Mouse (Mus musculus) CD8-positive naive resting alpha-beta T cell, adult 2 months (primary cell): ENCODE results near the gene Hist1h2ab.
A peak's percentile ranks its signal among the peaks of the same experiment; 100 is the strongest.

ENCODE experiments used
- DNase-seq, 2 experiments: peaks; one replicate each; pipeline ENCODE4 v3.0.0; 2022; ENCODE audit warnings: low read depth in 2 of 2, low spot score in 2 of 2

Hist1h2ab gene

DNA sequence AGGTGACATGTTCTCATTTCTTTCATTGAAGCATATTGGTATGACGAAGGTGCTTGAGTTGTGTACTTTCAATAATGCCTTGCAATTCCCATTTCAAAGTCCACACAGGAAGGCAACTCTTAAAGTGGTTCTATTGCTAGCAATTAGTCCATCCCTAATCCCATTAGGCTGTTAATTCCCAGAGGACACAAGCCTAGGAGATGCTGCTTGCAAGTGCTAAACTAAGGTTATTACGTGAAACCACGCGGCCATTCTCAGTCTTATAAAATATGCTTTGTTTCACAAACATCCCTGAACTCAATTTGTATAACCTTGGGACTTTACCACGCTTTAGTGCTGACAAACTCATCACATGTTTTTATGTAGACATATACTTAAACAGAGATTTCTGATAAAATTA is 13.8 kb upstream of the Hist1h2ab start:
- no peak for DNase-seq

DNA sequence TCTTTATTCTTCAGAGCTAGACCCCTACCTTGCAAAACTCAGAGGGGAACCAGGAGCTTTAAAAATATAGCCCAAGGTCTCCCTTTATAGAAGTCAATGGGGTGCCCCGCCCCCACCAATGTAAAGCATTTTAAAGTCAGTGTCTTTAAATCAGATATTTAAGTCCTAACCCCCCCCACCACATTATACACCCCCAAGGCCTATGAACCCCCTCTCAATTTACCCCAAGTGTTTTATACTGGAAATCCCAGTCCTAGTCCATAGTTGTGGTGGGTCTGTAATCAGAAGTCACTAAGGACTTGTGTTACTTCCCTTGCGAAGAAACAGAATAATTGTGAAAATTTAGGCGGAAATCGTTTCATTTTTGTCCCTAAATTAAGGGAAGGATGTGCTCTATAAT is 12.9 kb upstream of the Hist1h2ab start:
- no peak for DNase-seq

- DNase-seq: peak; percentile 90 to 91
These were observed 12.3 kb upstream of the Hist1h2ab start, which contains the start of gene Hist1h1c for GRCm38 (mm10) chr13:23738677-23739068. Gene Hist1h1c (plus strand): TSS chr13:23738808.

- DNase-seq: peak; percentile 88 to 89
These were observed 11.6 kb upstream of the Hist1h2ab start for GRCm38 (mm10) chr13:23739069-23739921.

DNA sequence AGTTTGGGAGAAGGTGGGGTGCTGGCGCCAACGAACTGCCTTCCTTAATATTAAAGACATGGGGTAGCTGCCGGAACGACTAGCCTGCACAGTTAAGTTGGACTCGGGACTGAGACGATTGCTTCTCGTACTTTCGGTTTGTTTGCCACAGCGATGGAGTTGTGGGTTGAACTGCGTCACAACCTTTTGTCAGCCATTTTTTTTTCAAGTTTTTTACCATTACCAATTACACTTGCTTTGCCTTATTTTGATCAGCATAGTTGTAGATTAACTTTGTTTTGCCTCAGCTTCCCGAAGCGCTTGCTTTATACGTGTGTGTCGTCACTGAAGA is 11.0 kb upstream of the Hist1h2ab start:
- no peak for DNase-seq

GRCm38 (mm10) chr13:23740256-23740840 is 10.6 kb upstream of the Hist1h2ab start:
- DNase-seq: no peak

DNA sequence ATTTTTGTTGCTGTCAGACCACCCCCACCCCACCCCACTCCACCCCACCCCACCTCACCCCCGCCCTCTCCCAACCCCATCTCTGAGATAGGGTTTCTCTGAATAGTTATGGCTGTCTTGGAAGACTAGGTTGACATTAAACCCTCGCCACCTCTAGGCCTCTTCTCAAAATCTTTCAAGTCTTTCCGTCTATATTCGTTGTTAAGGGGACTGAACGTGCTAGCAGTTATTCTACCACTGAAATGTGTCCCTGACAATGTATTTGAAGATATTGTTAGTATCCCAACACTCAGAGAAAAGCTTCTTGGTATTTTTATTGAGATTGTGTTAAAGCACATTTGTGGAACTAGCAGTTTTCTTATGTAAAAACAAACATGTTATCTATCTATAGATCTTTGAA is 10.0 kb upstream of the Hist1h2ab start:
- no peak for DNase-seq

DNA sequence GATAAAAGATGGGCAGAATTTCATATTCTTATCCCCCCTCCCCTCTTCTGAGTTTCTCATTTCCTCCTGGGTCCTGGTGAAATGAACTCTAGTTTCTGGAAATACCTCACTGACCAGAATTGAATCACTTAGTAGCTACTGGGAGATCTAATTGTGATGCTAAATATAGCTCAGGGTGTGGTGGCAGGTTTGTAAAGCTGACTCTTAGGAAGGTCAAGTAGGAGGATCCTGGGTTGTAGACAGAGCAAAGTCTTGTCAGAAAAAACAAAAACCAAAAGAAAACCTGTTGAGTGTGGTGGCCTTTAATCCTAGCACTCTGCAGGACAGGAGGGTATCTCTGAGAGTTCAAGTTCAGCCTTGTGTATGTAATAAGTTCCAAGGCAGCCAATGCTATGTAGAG is 8.9 kb upstream of the Hist1h2ab start:
- DNase-seq: no peak

DNA sequence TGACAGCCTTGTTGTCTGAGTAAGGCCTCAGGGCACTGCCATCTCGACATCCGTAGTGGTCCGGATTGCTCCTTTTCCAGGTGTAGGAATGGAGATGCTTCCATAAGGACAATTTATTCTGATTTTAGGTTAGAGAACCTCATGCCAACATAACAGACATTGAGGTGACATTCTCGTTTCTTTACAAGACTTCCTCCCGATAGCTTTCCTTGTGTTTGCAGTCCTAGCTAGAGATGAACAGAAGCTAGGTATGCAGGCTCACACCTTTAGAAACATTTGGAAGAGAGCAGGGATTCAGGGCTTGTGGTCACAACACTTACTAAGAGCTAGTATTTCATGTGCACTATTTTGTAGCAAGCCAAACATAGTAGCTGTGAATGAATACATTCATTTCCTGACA is 7.7 kb upstream of the Hist1h2ab start:
- DNase-seq: no peak

- DNase-seq: no peak
These were observed 7.0 kb upstream of the Hist1h2ab start for GRCm38 (mm10) chr13:23743963-23744362.

DNA sequence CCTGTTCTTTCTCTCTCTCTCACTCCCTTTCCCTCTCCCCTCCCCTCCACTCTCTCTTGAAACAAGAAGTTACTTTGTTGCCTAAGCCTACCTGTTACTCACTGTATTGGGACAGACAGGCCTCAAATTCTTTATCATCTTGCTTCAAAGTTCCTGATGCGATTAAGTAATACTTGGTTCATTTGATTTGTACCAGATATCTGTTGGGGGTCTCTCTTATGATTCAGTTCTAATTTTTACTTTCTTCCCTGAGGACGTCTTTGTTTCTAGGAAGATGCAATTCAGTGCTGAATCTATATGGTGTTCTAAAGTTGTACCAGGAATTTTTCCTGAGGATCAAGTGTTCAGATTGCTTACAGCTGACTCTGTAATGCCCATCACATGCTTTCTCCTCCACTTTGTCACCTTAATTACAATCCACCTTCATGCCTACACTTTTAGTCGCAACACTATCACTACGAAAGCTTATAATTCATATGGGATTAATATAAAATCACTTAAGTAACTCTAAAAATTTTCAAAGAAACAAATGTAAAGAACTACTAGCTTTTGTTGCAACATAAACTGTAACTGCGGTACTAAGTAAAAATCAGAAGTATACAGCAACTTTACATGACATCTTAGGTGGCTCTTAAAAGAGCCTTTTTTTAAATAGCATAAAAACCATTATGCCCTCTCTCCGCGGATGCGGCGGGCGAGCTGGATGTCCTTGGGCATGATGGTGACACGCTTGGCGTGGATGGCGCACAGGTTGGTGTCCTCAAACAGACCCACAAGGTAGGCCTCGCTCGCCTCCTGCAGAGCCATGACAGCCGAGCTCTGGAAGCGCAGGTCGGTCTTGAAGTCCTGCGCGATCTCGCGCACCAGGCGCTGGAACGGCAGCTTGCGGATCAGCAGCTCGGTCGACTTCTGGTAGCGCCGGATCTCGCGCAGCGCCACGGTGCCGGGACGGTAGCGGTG is 6.2 kb upstream of the Hist1h2ab start:
- no peak for DNase-seq

GRCm38 (mm10) chr13:23745381-23746161 is 5.4 kb upstream of the Hist1h2ab start, which contains the start of gene Hist1h3c:
Gene Hist1h3c (minus strand): TSS chr13:23745602.
- DNase-seq: peak; percentile 52 to 80

GRCm38 (mm10) chr13:23746201-23747080 is 4.5 kb upstream of the Hist1h2ab start, which contains the start of gene Hist1h2bb:
Gene Hist1h2bb (plus strand): TSS chr13:23746734.
- peak; percentile 41 to 58 for DNase-seq

GRCm38 (mm10) chr13:23747081-23747891 is 3.6 kb upstream of the Hist1h2ab start:
- no peak for DNase-seq

DNA sequence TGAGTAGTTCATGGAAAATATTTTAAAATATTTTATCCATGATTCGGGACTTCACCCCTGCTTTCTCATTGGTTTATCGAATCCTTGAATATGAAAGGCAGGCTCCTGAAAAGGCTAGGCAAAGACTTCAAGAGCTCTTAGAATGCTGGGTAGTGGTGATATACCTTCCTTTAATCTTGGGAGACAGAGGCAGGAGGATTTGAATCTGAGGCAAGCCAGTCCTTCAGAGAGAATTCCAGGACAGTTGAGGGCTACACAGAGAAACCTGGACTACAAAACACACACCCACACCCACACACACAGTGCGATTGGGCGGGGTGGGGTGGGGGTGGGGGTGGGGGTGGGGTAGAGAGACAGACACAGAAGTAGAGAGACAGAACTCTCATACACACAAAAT is 3.0 kb upstream of the Hist1h2ab start:
- no peak for DNase-seq

DNA sequence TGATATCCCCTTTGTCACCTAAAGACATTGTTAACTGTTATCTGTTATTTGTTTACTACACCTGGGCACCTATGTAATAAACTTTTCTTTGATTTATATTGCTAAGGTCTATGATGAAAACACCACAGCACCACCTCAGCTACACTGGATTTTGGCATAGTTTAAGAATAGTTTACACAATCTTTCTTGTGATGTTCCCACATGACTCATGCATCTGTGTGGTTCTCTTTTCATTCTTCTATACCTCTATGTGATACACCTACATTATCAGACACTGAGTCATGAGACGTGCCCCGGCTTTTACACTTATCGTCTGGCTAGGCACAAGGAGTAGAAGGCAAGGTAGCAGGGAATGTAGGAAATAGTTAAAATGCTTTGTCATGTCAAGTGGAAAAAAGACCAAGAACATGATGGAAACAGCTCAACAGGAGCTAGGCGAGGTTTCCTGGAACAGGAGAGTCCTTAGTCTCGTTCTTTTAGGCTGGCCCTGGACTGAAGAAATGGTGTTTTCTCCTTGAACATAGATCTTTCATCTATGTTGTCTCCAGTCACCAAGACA is 1.3 kb upstream of the Hist1h2ab start:
- DNase-seq: no peak

DNA sequence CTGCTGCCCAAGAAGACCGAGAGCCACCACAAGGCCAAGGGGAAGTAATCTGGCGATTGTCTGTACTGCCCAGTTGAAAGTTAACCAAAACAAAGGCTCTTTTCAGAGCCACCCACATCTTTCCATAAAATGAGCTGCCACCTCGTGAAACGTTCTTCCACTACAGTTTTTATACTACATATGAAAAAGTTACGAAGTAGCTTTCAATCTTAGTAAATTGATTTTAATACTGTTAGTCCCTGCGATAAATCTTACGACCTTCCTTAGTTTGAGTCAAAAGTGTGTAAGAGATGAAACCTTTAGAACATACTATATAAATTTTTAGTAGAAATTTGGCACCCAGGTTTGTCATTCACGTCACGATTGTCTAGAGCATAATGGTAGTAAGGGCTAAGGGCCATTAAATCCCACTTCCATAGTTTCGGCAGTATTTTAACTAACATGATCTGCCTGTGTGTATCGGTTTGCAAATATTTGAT is 591 bp downstream of the Hist1h2ab start:
- DNase-seq: no peak

DNA sequence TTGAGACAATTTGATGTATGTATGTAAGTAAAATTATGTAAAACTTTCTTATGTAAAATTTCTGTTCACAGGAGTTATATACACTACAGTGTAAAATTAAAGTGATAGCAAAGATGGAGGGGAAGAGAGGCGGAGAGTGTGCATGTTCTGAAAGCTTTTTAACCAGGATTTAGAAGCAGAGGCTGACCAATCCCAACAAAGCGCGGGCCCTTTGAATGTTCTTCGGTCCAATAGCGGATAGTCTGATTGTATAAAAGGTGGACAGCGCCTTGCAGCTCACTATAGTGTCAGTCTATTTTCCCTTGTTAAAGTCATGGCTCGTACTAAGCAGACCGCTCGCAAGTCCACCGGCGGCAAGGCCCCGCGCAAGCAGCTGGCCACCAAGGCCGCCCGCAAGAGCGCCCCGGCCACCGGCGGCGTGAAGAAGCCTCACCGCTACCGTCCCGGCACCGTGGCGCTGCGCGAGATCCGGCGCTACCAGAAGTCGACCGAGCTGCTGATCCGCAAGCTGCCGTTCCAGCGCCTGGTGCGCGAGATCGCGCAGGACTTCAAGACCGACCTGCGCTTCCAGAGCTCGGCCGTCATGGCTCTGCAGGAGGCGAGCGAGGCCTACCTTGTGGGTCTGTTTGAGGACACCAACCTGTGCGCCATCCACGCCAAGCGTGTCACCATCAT is 1.3 kb downstream of the Hist1h2ab start, which contains the start of gene Hist1h3b:
TSS of gene Hist1h3b (plus strand) at position 201 of the 675 bp plus-strand sequence.
- peak in 1 of 2 experiments; percentile 38 for DNase-seq
